Mouse (Mus musculus) olfactory bulb, adult 2 months (tissue): ENCODE data around the gene Prr23a2. TPM values are rescaled to one million over a fixed set of nuclear protein-coding genes. Genes with fewer than 3 reads are reported as not detected.

Experiments used
- H3K27ac ChIP-seq: fragments of 200-500 bp; 2 replicates; pipeline ENCODE4 v1.5.1; 2012; ENCODE audit warnings: low read depth, low read length; ENCODE audit not compliant: insufficient read depth
- H3K4me1 ChIP-seq: fragments of 200-500 bp; 2 replicates; pipeline ENCODE4 v1.6.1; 2012; ENCODE audit warnings: low read length; ENCODE audit not compliant: control insufficient read depth, insufficient read depth
- H3K4me3 ChIP-seq: fragments of 200-500 bp; 2 replicates; pipeline ENCODE4 v1.5.1; 2012; ENCODE audit warnings: mild to moderate bottlenecking, low read depth, low read length, moderate library complexity; ENCODE audit not compliant: insufficient read depth
- CTCF ChIP-seq: fragments of 200-500 bp; IDR thresholded peaks from 2 replicates; pipeline ENCODE4 v1.5.1; 2012; ENCODE audit warnings: low read depth, mild to moderate bottlenecking, low read length, moderate library complexity; ENCODE audit not compliant: insufficient read depth
- POLR2A ChIP-seq: fragments of 200-500 bp; IDR thresholded peaks from 2 replicates; pipeline ENCODE4 v1.6.1; 2012; ENCODE audit warnings: mild to moderate bottlenecking, low read depth, low read length, moderate library complexity; ENCODE audit not compliant: insufficient read depth
- WGBS: fragments of 180-500 bp; shearing (Covaris S2); methylation state at CpG from one replicate; pipeline ENCODE4 v1.1.7; 2018; 5-methylcytosine and 5-hydroxymethylcytosine counted together
- polyA plus RNA-seq: library from polyadenylated mRNA; stranded (reverse); fragments of >200 nt; gene quantifications from 2 replicates; pipeline ENCODE4 v1.2.4, GENCODE M21; 2012; ENCODE audit warnings: low replicate concordance; ENCODE audit not compliant: missing spikeins, insufficient read depth, insufficient read length

The Prr23a2 gene
- polyA plus RNA-seq, 1 experiment: not detected

DNA sequence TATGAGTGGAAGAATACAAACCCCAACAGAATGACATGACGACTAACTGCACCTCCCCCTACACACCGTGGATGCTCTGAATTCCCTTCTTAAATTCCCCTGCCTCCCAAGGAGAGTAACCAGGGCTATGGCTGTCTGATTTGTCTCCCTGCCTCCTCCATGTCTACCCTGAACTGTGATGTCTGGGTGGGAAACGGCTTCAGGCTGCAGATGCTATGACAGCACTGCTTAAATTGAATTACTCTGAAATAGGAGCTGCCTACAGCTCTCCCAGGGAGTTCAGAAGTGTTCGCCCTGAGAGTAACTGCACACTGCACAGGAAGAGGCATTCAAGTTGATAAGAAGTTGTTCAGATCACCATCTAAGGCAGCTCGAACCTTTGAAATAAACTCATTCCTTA, 26.8 kb upstream of the Prr23a2 start:
- Histone ChIP-seq H3K4me3 (no peak overlapping the region), H3K27ac (no peak overlapping the region), H3K4me1 (no peaks in the 10 kb centered on the region)
- WGBS: 65% methylated on average over 5 of the region's 5 CpGs
- TF ChIP-seq CTCF (no peak), POLR2A (no peak)

DNA sequence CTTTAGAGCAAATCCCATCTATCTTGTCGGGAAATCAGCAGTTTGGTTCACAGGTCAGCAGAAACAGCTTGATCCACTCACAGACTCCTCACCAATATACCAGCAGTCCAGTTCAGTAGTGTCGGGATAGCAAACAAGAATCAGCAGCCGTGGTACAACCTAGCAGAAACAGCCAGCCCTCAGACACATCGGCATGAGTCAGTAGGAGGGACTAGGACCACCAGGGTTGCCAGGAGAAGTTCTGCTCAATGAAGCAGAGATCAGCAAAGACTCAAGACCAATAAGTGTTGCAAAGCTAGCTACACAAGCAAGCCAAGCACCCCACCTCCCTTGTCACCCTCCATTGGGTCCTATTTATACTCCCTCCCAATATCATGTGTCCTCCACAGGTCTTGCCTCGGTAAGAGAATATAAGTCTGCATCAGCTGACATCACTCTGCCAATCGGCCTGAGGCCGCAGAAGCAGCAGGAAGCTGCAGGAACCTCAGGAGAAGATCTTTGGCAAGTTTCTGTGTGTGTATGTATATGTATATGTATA, 18.7 kb upstream of the Prr23a2 start:
- no peak overlapping the region for H3K27ac ChIP-seq
- no peak overlapping the region for H3K4me3 ChIP-seq
- WGBS: 87% methylated on average over 7 of the region's 7 CpGs
- TF ChIP-seq POLR2A: no peak
- no peak for TF ChIP-seq CTCF
- H3K4me1 ChIP-seq: no peaks in the 10 kb centered on the region

DNA sequence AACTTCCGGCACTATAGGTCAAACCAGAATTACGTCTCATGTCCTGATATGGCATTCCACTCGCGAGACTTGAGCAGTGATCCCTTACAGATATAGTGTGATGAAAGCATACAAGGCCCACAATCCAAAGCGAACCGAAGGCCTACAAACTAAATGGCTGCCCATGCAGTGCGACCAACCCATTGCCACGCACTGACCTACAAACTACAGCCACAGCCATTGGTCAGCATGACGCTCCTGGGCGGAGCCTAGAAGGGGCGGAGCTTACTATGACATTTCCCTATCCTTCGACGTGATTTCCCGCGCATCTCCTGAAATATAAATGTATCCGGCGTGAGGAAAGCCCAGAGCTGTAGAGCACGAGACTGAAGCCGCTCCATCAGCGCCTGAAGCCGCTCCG, 14.2 kb upstream of the Prr23a2 start, which contains the start of gene Prr23a1:
Prr23a1 (plus strand) TSS at position 387 of the 400 bp plus-strand sequence.
- WGBS: 72% methylated on average over 22 of the region's 22 CpGs
- Histone ChIP-seq H3K4me3 (no peak within 1 kb of the TSS), H3K27ac (no peak within 1 kb of the TSS), H3K4me1 (no peaks in the 10 kb centered on the region)
- no peak for TF ChIP-seq CTCF
- no peak for TF ChIP-seq POLR2A

DNA sequence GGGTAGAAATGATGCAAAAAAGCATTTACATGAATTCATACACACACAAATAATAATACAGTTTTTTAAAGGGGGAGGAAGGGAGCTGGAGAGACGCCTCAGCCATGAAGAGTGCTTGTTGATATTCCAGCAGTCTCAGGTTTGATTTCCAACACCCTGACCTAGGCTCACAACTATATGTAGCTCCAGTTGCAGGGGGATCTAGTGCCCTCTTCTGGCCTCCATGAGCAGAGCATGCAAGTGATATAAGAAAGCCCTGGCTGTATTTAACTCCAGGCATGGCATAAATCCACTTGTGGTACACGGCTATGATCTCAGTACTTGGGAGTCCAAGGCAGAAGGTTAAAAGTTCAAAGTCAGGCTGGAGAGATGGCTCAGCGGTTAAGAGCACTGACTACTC, 7.2 kb downstream of the Prr23a2 start:
- WGBS: 80% methylated on average over 3 of the region's 3 CpGs
- Histone ChIP-seq H3K4me1 (no peaks in the 10 kb centered on the region), H3K27ac (no peak overlapping the region), H3K4me3 (no peak overlapping the region)
- TF ChIP-seq POLR2A: no peak
- no peak for TF ChIP-seq CTCF

DNA sequence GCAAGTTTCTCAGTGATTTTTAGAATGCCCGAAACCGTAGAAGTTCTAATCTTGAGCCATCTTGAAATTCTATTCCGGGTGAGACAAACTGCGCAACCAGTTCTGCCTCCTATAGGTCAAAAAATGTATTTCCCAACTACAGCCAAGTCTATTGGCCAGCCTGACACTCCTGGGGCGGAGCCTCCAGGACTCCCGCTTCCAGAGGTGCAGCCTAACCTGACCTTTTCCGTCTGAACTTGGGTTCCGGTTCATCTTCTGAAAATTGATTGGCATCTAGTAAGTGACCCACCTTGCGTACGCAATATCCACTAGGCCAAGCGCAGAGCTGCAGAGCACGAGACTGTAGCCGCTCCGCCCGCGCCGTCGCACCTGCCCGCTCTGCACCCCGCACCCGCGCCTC, 8.3 kb downstream of the Prr23a2 start, which contains the start of gene Prr23a3:
Prr23a3 (plus strand) TSS at position 197 of the 400 bp plus-strand sequence.
- TF ChIP-seq CTCF (no peak), POLR2A (no peak)
- WGBS: 68% methylated on average over 22 of the region's 22 CpGs
- H3K4me1 ChIP-seq: no peaks in the 10 kb centered on the region
- H3K4me3 ChIP-seq: no peak within 1 kb of the TSS
- H3K27ac ChIP-seq: no peak within 1 kb of the TSS

DNA sequence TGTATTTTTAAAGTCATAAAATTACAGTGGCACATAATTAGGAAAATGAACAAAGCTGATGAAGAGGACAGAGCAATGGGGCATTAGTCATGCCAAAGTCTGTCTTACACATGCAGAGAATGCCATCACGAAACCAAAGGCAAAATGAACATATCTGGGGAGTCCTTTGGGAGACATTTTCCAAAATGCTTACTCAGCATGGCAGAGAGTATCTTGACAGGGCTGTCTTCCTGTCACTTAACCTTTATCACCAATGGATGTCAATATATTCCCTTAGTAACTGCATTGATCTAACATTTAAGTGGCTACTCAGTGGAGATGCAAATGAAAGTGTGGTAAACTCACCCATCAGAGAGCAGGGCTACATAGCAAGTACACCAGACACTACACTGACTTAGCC, 45.2 kb downstream of the Prr23a2 start:
- WGBS: 84% methylated on average over 1 of the region's 1 CpGs
- Histone ChIP-seq H3K4me3 (no peak overlapping the region), H3K27ac (no peak overlapping the region), H3K4me1 (no peaks in the 10 kb centered on the region)
- TF ChIP-seq CTCF: no peak
- TF ChIP-seq POLR2A: no peak

DNA sequence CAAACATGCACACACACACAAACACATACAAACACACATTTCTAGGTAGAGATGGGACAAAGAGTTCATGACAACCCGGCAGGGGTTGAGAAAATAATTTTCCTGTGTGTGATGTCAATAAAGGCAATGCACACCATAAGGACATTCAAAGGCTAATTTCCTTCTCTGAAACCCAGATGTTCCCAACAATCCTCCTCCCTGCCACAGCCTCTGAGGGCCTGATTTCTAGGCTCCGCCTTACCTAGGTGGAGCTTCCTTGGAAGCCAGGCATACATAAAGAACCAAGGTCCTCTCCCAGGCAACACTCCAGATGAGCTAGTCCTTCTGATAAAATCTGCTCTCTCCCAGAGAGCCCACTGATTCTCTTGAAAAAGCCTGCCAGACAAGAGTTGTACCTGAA, 46.5 kb downstream of the Prr23a2 start, which contains the start of gene 7420426K07Rik:
7420426K07Rik (plus strand) TSS at position 301 of the 400 bp plus-strand sequence.
- H3K4me1 ChIP-seq: no peaks in the 10 kb centered on the region
- no peak within 1 kb of the TSS for H3K4me3 ChIP-seq
- no peak within 1 kb of the TSS for H3K27ac ChIP-seq
- 96% methylated on average over 2 of the region's 2 CpGs for WGBS
- TF ChIP-seq CTCF (no peak), POLR2A (no peak)

Other genes starting within 250 kb of the Prr23a2 start
- gene Prr23a1, start 14.0 kb upstream of the Prr23a2 start, polyA plus RNA-seq: not detected in 2 replicates
- gene Prr23a3, start 8.3 kb downstream of the Prr23a2 start, polyA plus RNA-seq: not detected in 2 replicates
- gene 7420426K07Rik, start 46.6 kb downstream of the Prr23a2 start, polyA plus RNA-seq: not detected in 2 replicates
- gene Foxl2, start 98.8 kb downstream of the Prr23a2 start, polyA plus RNA-seq: not detected in 2 replicates
- not detected in 2 replicates for gene Faim, start 129.9 kb downstream of the Prr23a2 start, polyA plus RNA-seq
- gene Gm1123, start 179.2 kb downstream of the Prr23a2 start, polyA plus RNA-seq: not detected in 2 replicates